Mouse (Mus musculus) left cerebral cortex, postnatal 36 days (tissue): ENCODE measurements at regions not wholly inside any gene's neighbourhood (a gene's known extent, or its start where the extent isn't known, plus 50 kb on each side); places are given as distances from the start of the nearest gene placed in this dataset.

Experiments used
- DNase-seq, 2 experiments: peaks; one replicate each; pipeline ENCODE4 v3.0.0; 2021 to 2022; ENCODE audit warnings: low spot score in 2 of 2, mixed read lengths in 1 of 2
- intact Hi-C: fragments of 180-260 bp; cut with DNase I; formaldehyde crosslinking; loops from one replicate; pipeline ENCODE4 v1.15.1; 2025

DNA sequence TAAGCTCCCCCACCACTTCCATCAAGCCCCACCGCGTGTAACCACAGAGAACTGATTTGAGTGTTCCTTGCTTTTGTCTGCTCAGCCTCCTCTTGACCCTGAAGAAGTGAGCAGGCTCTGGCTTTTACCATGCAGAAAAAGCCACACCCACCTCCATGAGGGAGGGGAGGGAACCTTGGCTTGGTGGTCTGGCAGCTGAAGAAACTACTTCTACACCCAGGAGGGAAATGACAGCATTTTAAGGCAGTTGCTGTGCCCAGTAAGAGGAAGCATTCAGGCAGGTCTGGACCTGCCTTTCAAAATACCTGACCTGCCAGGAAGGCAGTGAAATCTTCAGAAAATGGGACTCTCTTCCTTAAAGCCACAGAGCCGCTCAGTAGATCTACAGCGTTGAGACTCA is 156.9 kb upstream of the Ofcc1 start:
- intact Hi-C loops, result no loop called here
- DNase-seq, result no peak

DNA sequence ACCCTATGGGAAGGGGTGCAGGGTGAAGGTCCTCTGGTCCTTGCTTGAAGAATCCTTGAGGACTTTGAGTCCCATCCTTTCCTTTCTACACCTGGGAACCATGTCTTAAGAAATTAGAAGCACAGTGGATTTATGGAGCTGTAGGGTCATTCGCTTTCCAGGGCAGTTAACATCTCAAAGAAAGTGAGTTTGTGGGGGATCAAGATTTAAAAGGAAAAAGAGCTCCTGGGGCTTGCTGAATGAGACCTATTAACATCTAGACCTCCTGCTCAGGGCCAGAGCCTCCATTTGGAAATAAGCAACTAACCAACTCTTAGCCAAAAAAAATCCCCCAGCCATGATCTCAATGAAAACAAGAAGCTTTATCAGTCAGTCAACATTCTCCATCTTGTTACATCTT is 148.0 kb upstream of the Ofcc1 start:
- intact Hi-C loops, result no loop called here
- no peak for DNase-seq

- intact Hi-C loops, result no loop called here
- DNase-seq, result no peak
Observed at GRCm38 (mm10) chr13:40480830-40481229, 119.6 kb upstream of the Ofcc1 start.

GRCm38 (mm10) chr13:40472683-40473082 is 111.4 kb upstream of the Ofcc1 start:
- DNase-seq, result no peak
- intact Hi-C loops, result no loop called here

DNA sequence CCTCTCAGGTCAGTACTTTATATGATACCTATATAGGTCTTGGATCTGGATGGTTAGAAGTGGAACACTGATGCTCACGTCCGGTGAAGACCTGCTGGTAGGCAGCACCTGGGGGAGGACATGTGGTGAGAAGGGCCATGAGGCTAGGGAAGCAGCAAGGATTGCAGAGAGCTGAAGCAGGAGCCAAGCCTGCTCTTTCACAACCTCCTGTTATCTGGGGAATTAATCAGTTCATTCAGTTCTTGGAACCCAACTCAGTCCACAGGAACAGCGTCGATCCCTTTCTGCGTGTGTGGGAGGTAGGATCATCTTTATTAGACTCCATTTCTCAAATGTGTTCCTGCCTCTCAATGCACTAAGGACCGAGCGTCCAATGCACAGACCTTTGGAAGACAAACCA is 107.9 kb upstream of the Ofcc1 start:
- intact Hi-C loops, result no loop called here
- DNase-seq, result no peak

GRCm38 (mm10) chr13:40453360-40453759 is 92.1 kb upstream of the Ofcc1 start:
- intact Hi-C loops, result no loop called here
- no peak for DNase-seq

DNA sequence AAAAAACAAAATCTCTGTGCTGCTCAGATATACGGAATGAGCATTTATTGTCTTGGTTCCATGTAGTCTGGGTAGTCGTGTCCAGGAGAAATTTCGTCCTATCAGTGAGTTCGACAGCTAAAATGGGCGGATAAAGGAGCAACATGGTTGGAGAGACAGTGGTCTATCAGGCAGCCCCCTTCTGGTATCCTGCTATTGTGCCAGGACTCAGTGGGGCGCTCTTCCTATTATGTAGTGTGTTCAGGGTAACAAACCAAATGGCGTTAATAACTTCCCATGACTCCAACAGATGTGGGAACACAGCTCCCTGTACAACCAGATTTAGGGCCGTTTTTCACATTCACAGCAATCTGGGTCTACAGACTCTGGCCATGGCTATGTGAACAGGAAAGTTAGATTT is 68.6 kb upstream of the Ofcc1 start:
- intact Hi-C loops, result no loop called here
- no peak for DNase-seq

DNA sequence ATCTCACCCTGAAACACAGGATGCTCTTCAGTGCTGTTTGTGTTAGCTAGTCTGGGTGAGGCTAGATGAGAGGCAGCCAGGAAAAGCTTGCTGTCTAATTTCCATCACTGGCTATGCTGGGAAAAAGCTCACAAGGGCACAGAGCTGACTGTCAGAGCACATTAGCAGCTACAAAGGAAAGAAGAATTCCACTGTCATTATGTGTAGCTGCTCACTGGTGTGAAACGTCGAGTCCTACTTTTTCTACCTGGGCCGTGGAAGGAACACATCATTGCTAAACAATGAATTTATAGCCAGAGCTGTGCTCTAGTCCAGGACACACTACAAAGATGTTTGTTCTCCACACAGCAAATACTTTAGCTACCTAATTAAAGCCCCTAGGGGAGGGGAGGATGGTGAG is 61.8 kb upstream of the Ofcc1 start:
- DNase-seq, result no peak
- intact Hi-C loops, result no loop called here

GRCm38 (mm10) chr13:40417856-40418255 is 56.6 kb upstream of the Ofcc1 start:
- intact Hi-C loops, result no loop called here
- DNase-seq, result no peak

DNA sequence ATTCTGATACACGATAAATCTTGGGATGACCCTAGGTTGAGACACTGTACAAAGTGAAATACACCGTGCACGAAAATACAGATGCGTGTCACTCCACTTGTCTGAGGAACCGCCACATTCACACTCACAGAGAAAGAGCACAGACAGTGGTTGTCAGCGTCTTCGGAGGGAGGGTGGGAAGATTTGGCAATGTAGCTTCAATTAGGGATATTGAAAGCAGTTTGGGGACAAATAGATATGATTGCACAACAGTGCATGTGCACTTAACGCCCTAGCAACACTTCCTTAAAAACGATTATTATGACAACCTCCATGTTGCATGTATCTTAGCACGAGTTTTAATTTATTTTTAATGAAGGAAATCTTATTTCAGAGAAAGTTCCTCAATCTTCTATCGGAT is 51.8 kb upstream of the Ofcc1 start:
- no peak for DNase-seq
- intact Hi-C loops, result no loop called here
